Mouse (Mus musculus) embryonic facial prominence, embryonic 14.5 days (tissue): Measurements from ENCODE around the gene Cbr4. TPM values are rescaled to one million over a fixed set of nuclear protein-coding genes. Genes with fewer than 3 reads are reported as not detected.

Experiments used
- ATAC-seq: fragments of 200-750 bp; cut with Nextera tagmentation; 2 replicates; pipeline ENCODE4 v1.8.0; 2017; ENCODE audit warnings: low read depth, moderate number of reproducible peaks, moderate TSS enrichment
- DNase-seq: peaks from one replicate; pipeline ENCODE4 v3.0.0-alpha.2; 2015; ENCODE audit warnings: low spot score
- H3K27ac ChIP-seq: fragments of 300-500 bp; sonication (generic); replicated peaks from 2 replicates; pipeline ENCODE4 v1.5.1; 2014; ENCODE audit warnings: low read depth, mild to moderate bottlenecking, low read length, moderate library complexity
- H3K27me3 ChIP-seq: fragments of 300-500 bp; sonication (generic); replicated peaks from 2 replicates; pipeline ENCODE4 v1.6.1; 2014; ENCODE audit warnings: low read length; ENCODE audit not compliant: control insufficient read depth, insufficient read depth
- H3K36me3 ChIP-seq: fragments of 300-500 bp; sonication (generic); 2 replicates; pipeline ENCODE4 v1.6.1; 2014; ENCODE audit warnings: low read length, mixed read lengths; ENCODE audit not compliant: control insufficient read depth, insufficient read depth
- H3K4me1 ChIP-seq: fragments of 300-500 bp; sonication (generic); 2 replicates; pipeline ENCODE4 v1.6.1; 2014; ENCODE audit warnings: antibody characterized with exemption, low read length; ENCODE audit not compliant: control insufficient read depth, insufficient read depth
- H3K4me2 ChIP-seq: fragments of 300-500 bp; sonication (generic); 2 replicates; pipeline ENCODE4 v1.6.1; 2014; ENCODE audit warnings: low read depth, mild to moderate bottlenecking, low read length, moderate library complexity, mixed read lengths
- H3K4me3 ChIP-seq: fragments of 300-500 bp; sonication (generic); 2 replicates; pipeline ENCODE4 v1.5.1; 2014; ENCODE audit warnings: low read depth, mild to moderate bottlenecking, low read length
- H3K9ac ChIP-seq: fragments of 300-500 bp; sonication (generic); 2 replicates; pipeline ENCODE4 v1.6.1; 2014; ENCODE audit warnings: low read depth, mild to moderate bottlenecking, low read length, moderate library complexity, mixed read lengths
- H3K9me3 ChIP-seq: fragments of 300-500 bp; sonication (generic); 2 replicates; pipeline ENCODE4 v1.6.1; 2016; ENCODE audit warnings: low read length; ENCODE audit not compliant: control insufficient read depth
- WGBS: fragments of 180-500 bp; shearing (Covaris S2); extraction: QIAGEN DNeasy Blood & Tissue Kit; methylation state at CpG from one replicate; pipeline ENCODE4 v1.1.7; 2014; 5-methylcytosine and 5-hydroxymethylcytosine counted together
- polyA plus RNA-seq: library from polyadenylated mRNA; unstranded; fragments of >200 nt; fragmentation: Nextera tagmentation; extraction: Ambion mirVana; gene quantifications from 2 replicates; pipeline ENCODE4 v1.2.1, GENCODE M21; 2014

The Cbr4 gene
- 30.9 and 31.3 TPM in 2 replicates for polyA plus RNA-seq

GRCm38 (mm10) chr8:61487597-61488156 is at the start of gene Cbr4:
Gene Cbr4, plus strand, starts transcription at chr8:61487734.
- no peaks in the 10 kb centered on the region for H3K9me3 ChIP-seq
- H3K4me1 ChIP-seq, result peaks cover 5% of the 10 kb centered on the region; the same call in 1 of the 2 replicates
- peak; percentile 96 for ATAC-seq
- peak within 1 kb of the TSS; percentile 93 for H3K9ac ChIP-seq
- under 1% methylated on average over 29 of the region's 29 CpGs for WGBS
- peak; percentile 99 for DNase-seq
- peak within 1 kb of the TSS; percentile 97 for H3K27ac ChIP-seq
- peak within 1 kb of the TSS; percentile 81 for H3K4me3 ChIP-seq
- H3K27me3 ChIP-seq, result no peaks in the 10 kb centered on the region
- peaks cover 6% of the 10 kb centered on the region; the same call in 1 of the 2 replicates for H3K36me3 ChIP-seq
- peak within 1 kb of the TSS; percentile 78 for H3K4me2 ChIP-seq

DNA sequence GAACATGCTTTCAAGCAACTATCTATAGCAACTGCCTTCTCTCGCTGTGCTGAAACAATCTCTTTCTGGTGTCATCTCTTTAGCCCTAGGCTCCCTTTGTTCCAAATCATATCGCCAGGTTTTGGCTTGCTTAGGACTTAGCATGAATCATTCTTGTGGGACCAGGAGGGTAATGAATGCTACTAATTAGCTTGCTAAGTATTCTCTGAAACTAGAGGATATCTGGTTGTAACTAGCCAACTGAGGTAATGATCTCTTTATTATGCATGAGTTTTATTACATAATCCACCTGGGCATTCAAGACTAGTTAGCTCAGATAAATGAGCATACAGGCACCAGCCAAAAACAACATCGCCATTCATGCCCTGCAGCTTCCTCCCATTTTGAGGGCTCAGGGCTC is 44.5 kb upstream of the Cbr4 start:
- Histone ChIP-seq H3K4me2 (no peak overlapping the region), H3K27me3 (no peaks in the 10 kb centered on the region), H3K36me3 (no peaks in the 10 kb centered on the region), H3K9ac (no peak overlapping the region), H3K4me1 (no peaks in the 10 kb centered on the region; the same call in 1 of the 2 replicates), H3K27ac (no peak overlapping the region), H3K9me3 (peaks cover 19% of the 10 kb centered on the region; the same call in 1 of the 2 replicates), H3K4me3 (no peak overlapping the region)
- ATAC-seq, result no peak
- WGBS, result 87% methylated on average over 3 of the region's 3 CpGs
- DNase-seq, result no peak

DNA sequence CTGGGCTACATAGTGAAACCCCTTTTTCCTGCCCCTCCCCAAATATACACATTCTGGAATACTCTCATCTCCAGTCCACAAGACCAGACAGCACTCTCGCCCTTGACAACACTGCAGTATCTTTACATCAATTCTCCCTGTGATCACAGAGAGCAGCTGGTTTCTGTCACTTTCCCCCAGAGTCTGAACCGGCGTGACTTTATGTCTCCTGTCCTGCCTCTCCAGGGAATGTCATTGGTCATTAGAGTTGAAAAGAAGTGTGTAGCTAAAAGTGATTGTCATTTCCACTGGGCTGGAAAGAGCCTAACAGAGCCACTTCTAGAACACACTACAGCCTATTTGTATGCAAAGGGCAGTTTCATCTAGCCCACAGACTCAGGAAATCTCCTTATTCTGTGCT is 43.2 kb upstream of the Cbr4 start:
- H3K4me2 ChIP-seq, result no peak overlapping the region
- no peak overlapping the region for H3K27ac ChIP-seq
- H3K36me3 ChIP-seq, result no peaks in the 10 kb centered on the region
- H3K9me3 ChIP-seq, result peaks cover 10% of the 10 kb centered on the region; the same call in 1 of the 2 replicates
- no peaks in the 10 kb centered on the region; the same call in 1 of the 2 replicates for H3K4me1 ChIP-seq
- DNase-seq (no peak), ATAC-seq (no peak)
- 46% methylated on average over 3 of the region's 3 CpGs for WGBS
- H3K27me3 ChIP-seq, result no peaks in the 10 kb centered on the region
- no peak overlapping the region for H3K9ac ChIP-seq
- H3K4me3 ChIP-seq, result no peak overlapping the region

- ATAC-seq (peak; percentile 19; the same call in 1 of the 2 replicates), DNase-seq (no peak)
- WGBS, result 36% methylated on average over 15 of the region's 15 CpGs
- H3K9me3 ChIP-seq, result no peaks in the 10 kb centered on the region
- H3K36me3 ChIP-seq, result no peaks in the 10 kb centered on the region
- H3K27me3 ChIP-seq, result no peaks in the 10 kb centered on the region
- H3K9ac ChIP-seq, result no peak overlapping the region
- no peaks in the 10 kb centered on the region; the same call in 1 of the 2 replicates for H3K4me1 ChIP-seq
- no peak overlapping the region for H3K4me3 ChIP-seq
- no peak overlapping the region for H3K27ac ChIP-seq
- peak overlapping the region; percentile 32 for H3K4me2 ChIP-seq
Measured at GRCm38 (mm10) chr8:61446329-61446728, 41.2 kb upstream of the Cbr4 start.

DNA sequence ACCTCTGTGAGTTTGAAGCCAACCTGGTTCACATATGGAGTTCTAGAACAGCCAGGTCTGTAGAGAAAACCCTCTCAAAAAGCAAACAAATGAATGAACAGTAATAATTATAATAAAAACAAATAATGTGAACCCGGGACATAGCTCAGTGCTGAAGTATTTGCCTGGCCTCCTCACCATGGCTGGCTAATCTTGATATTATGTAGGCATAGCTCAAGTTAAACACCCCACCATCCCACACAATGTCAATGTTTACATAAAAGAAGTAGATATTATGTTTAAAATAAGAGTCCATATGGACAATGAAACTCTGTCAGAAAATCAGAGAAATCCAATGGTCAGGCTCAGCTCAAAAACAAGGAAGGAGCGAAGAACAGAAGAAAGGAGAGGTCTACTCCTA is 39.4 kb upstream of the Cbr4 start:
- no peak overlapping the region for H3K27ac ChIP-seq
- H3K4me3 ChIP-seq, result no peak overlapping the region
- DNase-seq, result no peak
- H3K4me1 ChIP-seq, result no peaks in the 10 kb centered on the region; the same call in 1 of the 2 replicates
- no peak overlapping the region for H3K9ac ChIP-seq
- H3K36me3 ChIP-seq, result no peaks in the 10 kb centered on the region
- no peak overlapping the region for H3K4me2 ChIP-seq
- 79% methylated on average over 2 of the region's 2 CpGs for WGBS
- no peaks in the 10 kb centered on the region for H3K27me3 ChIP-seq
- no peak for ATAC-seq
- H3K9me3 ChIP-seq, result no peaks in the 10 kb centered on the region

DNA sequence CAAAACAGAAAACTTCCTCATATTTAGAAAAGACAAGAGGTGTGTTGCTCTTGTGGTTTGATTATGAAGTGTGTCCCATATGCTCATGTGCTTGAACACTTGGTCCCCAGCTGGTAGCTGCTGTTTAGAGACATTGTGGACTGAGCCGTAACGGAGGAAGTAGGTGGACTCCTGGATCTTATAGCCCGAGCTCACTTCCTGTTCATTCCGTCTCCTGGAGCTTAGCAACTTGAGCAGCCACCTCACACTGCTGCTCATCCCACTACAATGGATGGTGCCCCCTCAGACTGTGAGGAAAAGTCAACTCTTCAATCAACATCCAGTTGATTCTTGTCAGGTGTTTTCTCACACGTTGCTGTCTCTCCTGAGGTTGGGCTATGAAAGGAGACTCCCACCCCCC is 38.7 kb upstream of the Cbr4 start:
- DNase-seq, result no peak
- no peak overlapping the region for H3K9ac ChIP-seq
- H3K27me3 ChIP-seq, result no peaks in the 10 kb centered on the region
- H3K4me2 ChIP-seq, result no peak overlapping the region
- no peaks in the 10 kb centered on the region for H3K36me3 ChIP-seq
- no peaks in the 10 kb centered on the region for H3K9me3 ChIP-seq
- ATAC-seq, result no peak
- H3K4me3 ChIP-seq, result no peak overlapping the region
- H3K4me1 ChIP-seq, result no peaks in the 10 kb centered on the region; the same call in 1 of the 2 replicates
- WGBS, result 52% methylated on average over 5 of the region's 5 CpGs
- H3K27ac ChIP-seq, result no peak overlapping the region

- Histone ChIP-seq H3K4me3 (no peak overlapping the region), H3K9me3 (no peaks in the 10 kb centered on the region), H3K27ac (no peak overlapping the region), H3K36me3 (no peaks in the 10 kb centered on the region), H3K9ac (no peak overlapping the region), H3K4me2 (no peak overlapping the region), H3K4me1 (no peaks in the 10 kb centered on the region; the same call in 1 of the 2 replicates), H3K27me3 (no peaks in the 10 kb centered on the region)
- WGBS, result 80% methylated on average over 9 of the region's 9 CpGs
- ATAC-seq, result no peak
- DNase-seq, result no peak
Measured at GRCm38 (mm10) chr8:61450916-61451575, 36.5 kb upstream of the Cbr4 start.

- Histone ChIP-seq H3K4me1 (no peaks in the 10 kb centered on the region), H3K36me3 (no peaks in the 10 kb centered on the region), H3K9me3 (no peaks in the 10 kb centered on the region), H3K9ac (no peak overlapping the region), H3K27me3 (no peaks in the 10 kb centered on the region), H3K4me3 (no peak overlapping the region), H3K4me2 (no peak overlapping the region), H3K27ac (no peak overlapping the region)
- 81% methylated on average over 8 of the region's 8 CpGs for WGBS
- ATAC-seq (no peak), DNase-seq (no peak)
Measured at GRCm38 (mm10) chr8:61451721-61452337, 35.7 kb upstream of the Cbr4 start.
